24 mouse cellular contexts compared by ENCODE assay signal in genomic region chr3:99264695-99265094, GRCm38 (mm10). TPM values are rescaled to one million over a fixed set of nuclear protein-coding genes. Genes with fewer than 3 reads are reported as not detected.
DNase-seq lines count a peak whose midpoint lies in the region; ATAC-seq and TF ChIP-seq lines count a peak whose summit lies in the region.
"Had no signal": no experiment of that assay in that cellular context is flagged by ENCODE, and none has a peak within 500 bp of the region (broad histone marks: within the 10 kb centered on the region; RNA-seq: fewer than 3 reads in every experiment).

No protein-coding gene starts in this region.

- no peaks in the 10 kb centered on the region for H3K9me3 ChIP-seq in embryonic facial prominence, embryonic 12.5 days
- H3K9me3 ChIP-seq in embryonic facial prominence, embryonic 10.5 days, result no peaks in the 10 kb centered on the region; the same call in 1 of the 2 replicates
- H3K9me3 ChIP-seq in liver, embryonic 11.5 days (ENCODE audit: control insufficient read depth, low read length), result no peaks in the 10 kb centered on the region
- H3K9me3 ChIP-seq in liver, postnatal 0 days (ENCODE audit: low read length), result no peaks in the 10 kb centered on the region
- no peaks in the 10 kb centered on the region for H3K9me3 ChIP-seq in embryonic facial prominence, embryonic 13.5 days

- no peak for DNase-seq in embryonic facial prominence, embryonic 10.5 days (ENCODE audit: low spot score)
- no peak for DNase-seq in liver, embryonic 11.5 days (ENCODE audit: low spot score)
- no peak for DNase-seq in liver, postnatal 0 days
- DNase-seq in cerebellum, postnatal 25 days, result no peak
- DNase-seq in urinary bladder, postnatal 10 days (ENCODE audit: low spot score), result no peak
- DNase-seq: adrenal gland, postnatal 14 days; cerebellum, adult 11 months; cerebellum, postnatal 36 days; gastrocnemius, postnatal 25 days; heart, postnatal 14 days; kidney, postnatal 36 days; layer of hippocampus, adult 9-11 months; lung, postnatal 10 days; right cerebral cortex, adult 18-20 months had no signal

- H3K36me3 ChIP-seq in embryonic facial prominence, embryonic 12.5 days, result no peaks in the 10 kb centered on the region
- H3K36me3 ChIP-seq in embryonic facial prominence, embryonic 10.5 days (replicated peaks), result no peaks in the 10 kb centered on the region
- no peaks in the 10 kb centered on the region for H3K36me3 ChIP-seq in liver, embryonic 11.5 days (ENCODE audit: control insufficient read depth, insufficient read depth, low read length)
- H3K36me3 ChIP-seq in liver, postnatal 0 days (replicated peaks; ENCODE audit: insufficient read depth, low read length), result no peaks in the 10 kb centered on the region
- no peaks in the 10 kb centered on the region for H3K36me3 ChIP-seq in embryonic facial prominence, embryonic 13.5 days

- peaks cover 13% of the 10 kb centered on the region; the same call in 1 of the 2 replicates for H3K4me1 ChIP-seq in embryonic facial prominence, embryonic 12.5 days
- peaks cover 11% of the 10 kb centered on the region for H3K4me1 ChIP-seq in embryonic facial prominence, embryonic 10.5 days
- no peaks in the 10 kb centered on the region for H3K4me1 ChIP-seq in liver, embryonic 11.5 days (replicated peaks; ENCODE audit: control insufficient read depth, insufficient read depth, low read length)
- H3K4me1 ChIP-seq in liver, postnatal 0 days (ENCODE audit: insufficient read depth), result no peaks in the 10 kb centered on the region
- H3K4me1 ChIP-seq in embryonic facial prominence, embryonic 13.5 days, result peaks cover 16% of the 10 kb centered on the region

- no peak overlapping the region for H3K27ac ChIP-seq in embryonic facial prominence, embryonic 12.5 days
- no peak overlapping the region for H3K27ac ChIP-seq in embryonic facial prominence, embryonic 10.5 days (replicated peaks)
- H3K27ac ChIP-seq in liver, embryonic 11.5 days (ENCODE audit: low read depth, low read length), result no peak overlapping the region
- H3K27ac ChIP-seq in liver, postnatal 0 days (ENCODE audit: low read depth), result no peak overlapping the region
- H3K27ac ChIP-seq in embryonic facial prominence, embryonic 13.5 days, result no peak overlapping the region; the same call in 1 of the 2 replicates
- H3K27ac ChIP-seq: left cerebral cortex, adult 2 months; stomach, postnatal 0 days had no signal

- H3K9ac ChIP-seq in embryonic facial prominence, embryonic 12.5 days, result no peak overlapping the region
- H3K9ac ChIP-seq in liver, embryonic 11.5 days (ENCODE audit: low read depth, low read length), result no peak overlapping the region
- no peak overlapping the region for H3K9ac ChIP-seq in liver, postnatal 0 days (replicated peaks)
- no peak overlapping the region for H3K9ac ChIP-seq in embryonic facial prominence, embryonic 13.5 days

- no peak overlapping the region for H3K4me3 ChIP-seq in embryonic facial prominence, embryonic 12.5 days
- no peak overlapping the region for H3K4me3 ChIP-seq in embryonic facial prominence, embryonic 10.5 days
- H3K4me3 ChIP-seq in liver, embryonic 11.5 days (ENCODE audit: low read depth, low read length), result no peak overlapping the region
- H3K4me3 ChIP-seq in liver, postnatal 0 days (ENCODE audit: low read depth, low read length), result no peak overlapping the region
- no peak overlapping the region for H3K4me3 ChIP-seq in embryonic facial prominence, embryonic 13.5 days
- H3K4me3 ChIP-seq: left cerebral cortex, adult 2 months had no signal

- 0 out of 2 replicates have a peak overlapping the region, but pooled peaks have one; percentile 3 for H3K4me2 ChIP-seq in embryonic facial prominence, embryonic 12.5 days (replicated peaks)
- H3K4me2 ChIP-seq in liver, embryonic 11.5 days, result no peak overlapping the region
- no peak overlapping the region for H3K4me2 ChIP-seq in liver, postnatal 0 days (ENCODE audit: low read depth, low read length)
- H3K4me2 ChIP-seq in embryonic facial prominence, embryonic 13.5 days, result peak overlapping the region; percentile 20; the same call in 1 of the 2 replicates
- H3K4me2 ChIP-seq: heart, embryonic 11.5 days had no signal

- no peak for TF ChIP-seq CTCF in liver, postnatal 0 days (IDR thresholded peaks at IDR 0.05; ENCODE audit: low read depth)

- WGBS in embryonic facial prominence, embryonic 12.5 days, result 29% methylated on average over 7 of the region's 7 CpGs
- WGBS in embryonic facial prominence, embryonic 10.5 days, result 26% methylated on average over 7 of the region's 7 CpGs
- 38% methylated on average over 7 of the region's 7 CpGs for WGBS in liver, embryonic 11.5 days
- WGBS in liver, postnatal 0 days (ENCODE audit: insufficient replicate concordance), result 22% methylated on average over 7 of the region's 7 CpGs
- 29% methylated on average over 7 of the region's 7 CpGs for WGBS in embryonic facial prominence, embryonic 13.5 days

- ATAC-seq in embryonic facial prominence, embryonic 12.5 days (ENCODE audit: insufficient number of reproducible peaks, insufficient read depth, low FRiP score, low TSS enrichment), result no peak; the same call in 1 of the 2 replicates
- peak; percentile 64; the same call in 1 of the 2 replicates for ATAC-seq in liver, embryonic 11.5 days (replicated peaks; ENCODE audit: low FRiP score)
- no peak for ATAC-seq in liver, postnatal 0 days
- ATAC-seq in embryonic facial prominence, embryonic 13.5 days (ENCODE audit: insufficient number of reproducible peaks, insufficient read depth, low FRiP score, low TSS enrichment, low read depth), result no peak
- peak; percentile 54 for ATAC-seq in megakaryocyte progenitor cell, adult 5-6 weeks (replicated peaks; ENCODE audit: poor library complexity)
- ATAC-seq: activated CD4-positive, CD25-positive, alpha-beta regulatory T cell, adult 4 months; hindbrain, embryonic 16.5 days; intestine, embryonic 16.5 days had no signal

- TF ChIP-seq EP300 in liver, postnatal 0 days (IDR thresholded peaks at IDR 0.05; ENCODE audit: low read depth), result no peak

- H3K27me3 ChIP-seq in embryonic facial prominence, embryonic 12.5 days, result peaks cover 50% of the 10 kb centered on the region
- H3K27me3 ChIP-seq in embryonic facial prominence, embryonic 10.5 days (replicated peaks; ENCODE audit: low read depth, poor library complexity, severe bottlenecking), result peaks cover 98% of the 10 kb centered on the region
- H3K27me3 ChIP-seq in liver, embryonic 11.5 days (replicated peaks; ENCODE audit: control insufficient read depth, insufficient read depth, low read length), result peaks cover 52% of the 10 kb centered on the region
- H3K27me3 ChIP-seq in liver, postnatal 0 days (ENCODE audit: insufficient read depth, low read length), result peaks cover 60% of the 10 kb centered on the region
- H3K27me3 ChIP-seq in embryonic facial prominence, embryonic 13.5 days, result peaks cover 78% of the 10 kb centered on the region

RNA-seq across cellular contexts. Expression of gene Tbx15, which starts 24.5 kb away (rescaled TPM):
- 14.5 and 15.2 TPM in 2 replicates for polyA plus RNA-seq in embryonic facial prominence, embryonic 12.5 days (2016; fragmentation: Nextera tagmentation; extraction: Ambion mirVana)
- polyA plus RNA-seq in embryonic facial prominence, embryonic 10.5 days (2016; fragmentation: Nextera tagmentation; extraction: Ambion mirVana), result 1.6 and 2.5 TPM in 2 replicates
- 0.29 and 0.45 TPM in 2 replicates for polyA plus RNA-seq in liver, embryonic 11.5 days (2014; fragmentation: Nextera tagmentation; extraction: Ambion mirVana)
- 0.13 and 0.19 TPM in 2 replicates for polyA plus RNA-seq in liver, postnatal 0 days (2015; fragmentation: Nextera tagmentation; extraction: Ambion mirVana)
- 16.0 and 23.0 TPM in 2 replicates for polyA plus RNA-seq in embryonic facial prominence, embryonic 13.5 days (2015; fragmentation: Nextera tagmentation; extraction: Ambion mirVana)
- total RNA-seq in megakaryocyte progenitor cell, adult 5-6 weeks (2015), result not detected in 2 replicates
- total RNA-seq in megakaryocyte progenitor cell, adult 5-6 weeks (2017), result 0.07 TPM in 1 of 2 replicates, not detected in the other
- polyA plus RNA-seq: activated CD4-positive, CD25-positive, alpha-beta regulatory T cell, adult 4 months; kidney, embryonic 14.5 days; stomach, postnatal 0 days had no signal

Comparison
In these comparisons a context has a peak if more than half of its experiments do, and no peak if none do; other contexts are left out.
1. ATAC-seq: peak in liver, embryonic 11.5 days (single experiment) and megakaryocyte progenitor cell, adult 5-6 weeks (single experiment); none in embryonic facial prominence, embryonic 12.5 days (single experiment), liver, postnatal 0 days (single experiment) and embryonic facial prominence, embryonic 13.5 days (single experiment).
2. H3K4me2 ChIP-seq: peak in embryonic facial prominence, embryonic 12.5 days (single experiment) and embryonic facial prominence, embryonic 13.5 days (single experiment); none in liver, embryonic 11.5 days (single experiment) and liver, postnatal 0 days (single experiment).